Mouse (Mus musculus) kidney, postnatal 36 days (tissue): ENCODE results near the gene Ttc25.
A peak's percentile ranks its signal among the peaks of the same experiment; 100 is the strongest.
"Not testable (repeated sequence)": the region's sequence is repeated elsewhere in the genome, so short reads cannot be mapped to it uniquely, and the experiment has no call there.

Source experiments
- DNase-seq, 2 experiments: peaks; one replicate each; pipeline ENCODE4 v3.0.0; 2021 to 2022; ENCODE audit warnings: mixed read lengths in 2 of 2

Ttc25 gene

DNA sequence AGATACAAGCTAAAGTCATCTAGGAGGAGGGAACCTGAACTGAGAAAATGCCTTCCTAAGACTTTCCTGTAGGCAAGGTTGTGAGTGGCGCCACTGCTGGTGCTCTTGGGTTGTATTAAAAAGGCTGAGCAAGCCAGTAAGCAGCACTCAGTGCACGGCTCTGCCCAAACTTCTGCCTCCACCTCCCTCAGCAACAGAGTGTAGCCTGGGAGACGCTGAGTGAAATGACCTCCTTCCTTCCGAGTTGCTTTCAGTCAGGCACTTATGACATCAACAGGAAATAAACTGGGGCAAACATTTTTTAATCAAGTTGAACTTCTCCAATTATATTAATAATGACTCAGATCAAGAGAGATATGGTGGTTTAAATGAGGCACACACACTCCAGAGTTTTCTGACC lies 63.4 kb downstream of the Ttc25 start:
- DNase-seq: peak; percentile 32 to 38

DNA sequence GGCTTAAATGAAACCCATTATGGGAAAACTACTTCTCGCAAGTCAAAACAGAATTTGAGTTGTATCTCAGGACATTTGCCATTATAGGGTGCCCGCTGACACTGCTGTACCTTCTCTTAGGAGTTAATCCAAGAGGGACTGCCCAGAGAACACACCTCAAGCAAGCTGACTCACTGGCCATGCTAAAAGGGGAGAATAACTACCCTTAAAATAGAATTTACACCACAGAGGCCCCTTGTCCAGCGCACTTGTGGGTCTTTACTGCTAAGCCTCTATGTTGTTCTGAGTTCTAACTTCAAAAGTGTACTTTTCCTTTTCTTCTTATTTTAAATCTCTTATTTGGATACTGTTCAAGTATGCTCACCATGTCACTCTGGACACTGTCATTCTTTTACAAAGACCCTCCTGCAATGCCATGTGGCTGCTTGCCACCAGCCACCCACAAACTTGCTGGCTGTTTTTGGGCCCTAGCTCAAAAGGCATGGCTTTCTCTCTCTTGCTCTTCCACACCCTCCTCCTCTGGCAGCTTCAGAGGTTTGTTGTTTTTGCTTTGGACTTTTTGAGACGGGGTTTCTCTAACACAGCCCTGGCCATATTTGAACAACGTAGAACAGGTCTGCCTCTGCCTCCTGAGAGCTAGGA lies 64.1 kb downstream of the Ttc25 start:
- no peak for DNase-seq

DNA sequence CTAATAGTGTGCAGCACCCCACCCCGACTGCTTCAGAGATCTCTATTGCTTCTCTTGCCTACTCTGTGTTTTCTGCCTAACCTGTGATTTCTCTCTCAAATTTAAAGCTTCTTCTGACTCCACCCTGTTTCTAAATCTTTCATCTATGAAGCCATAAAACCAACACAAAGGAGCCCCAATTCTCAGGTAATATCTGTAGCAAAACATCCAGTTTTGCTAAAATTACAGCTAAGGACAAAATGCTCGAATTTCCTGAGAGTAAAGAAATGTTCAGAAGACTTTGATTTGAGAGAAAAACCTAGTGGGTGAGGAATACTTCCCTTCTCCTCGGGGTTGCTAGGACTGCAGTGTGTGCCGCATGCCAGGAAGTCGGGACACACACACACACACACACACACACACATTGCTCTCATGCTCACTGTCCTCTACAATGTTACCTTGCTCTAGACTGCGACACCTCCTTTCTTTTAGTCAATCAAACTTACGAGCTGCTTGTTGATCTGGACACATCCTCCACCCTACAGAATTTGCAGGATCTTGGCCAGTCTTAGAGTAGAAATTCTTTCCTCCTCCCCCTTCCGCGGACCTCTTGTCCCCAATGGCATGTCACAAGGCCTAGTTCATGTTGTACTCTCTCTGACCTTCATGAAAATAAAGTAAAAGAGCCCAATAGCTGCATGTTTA lies 64.7 kb downstream of the Ttc25 start:
- DNase-seq: peak; percentile 52 to 65

DNA sequence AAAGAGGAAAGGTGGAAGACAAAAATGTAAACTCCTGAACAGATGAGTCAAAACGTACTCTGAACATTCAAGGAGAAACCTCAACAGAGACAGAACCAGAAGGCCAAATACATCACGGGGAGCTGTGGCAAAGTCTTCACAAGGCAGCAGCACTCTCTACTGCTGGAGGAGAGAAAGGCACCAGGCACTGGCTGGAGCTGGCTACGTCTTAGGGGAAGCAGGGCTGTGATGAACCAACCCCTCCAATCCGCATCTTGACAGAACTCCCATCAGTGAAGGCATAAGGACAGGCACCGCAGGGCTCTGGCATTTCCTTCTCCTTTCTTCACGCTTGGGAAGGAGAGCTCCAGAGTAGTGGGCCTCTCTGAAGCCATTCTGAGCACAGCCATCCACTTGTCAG lies 66.2 kb downstream of the Ttc25 start:
- DNase-seq: no peak

DNA sequence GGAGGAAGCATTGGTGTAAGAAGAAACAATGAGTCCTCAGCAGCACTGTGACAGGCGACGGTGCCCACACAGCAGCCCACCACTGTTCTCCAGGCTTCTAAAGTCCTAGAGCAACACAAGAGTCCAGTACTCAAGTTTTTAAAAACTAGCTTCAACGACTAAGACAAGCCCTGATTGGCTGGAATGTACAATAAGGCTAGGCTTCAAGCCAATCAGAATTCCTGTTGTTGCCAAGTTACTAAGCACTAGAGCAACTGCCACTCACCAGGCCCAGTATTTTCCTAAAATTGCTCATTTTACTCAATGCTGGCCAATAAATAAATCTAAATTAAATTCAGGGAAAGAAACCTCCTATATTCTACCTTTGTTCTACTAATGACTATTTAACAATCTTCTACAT lies 67.8 kb downstream of the Ttc25 start:
- peak in 1 of 2 experiments; percentile 34 for DNase-seq

DNA sequence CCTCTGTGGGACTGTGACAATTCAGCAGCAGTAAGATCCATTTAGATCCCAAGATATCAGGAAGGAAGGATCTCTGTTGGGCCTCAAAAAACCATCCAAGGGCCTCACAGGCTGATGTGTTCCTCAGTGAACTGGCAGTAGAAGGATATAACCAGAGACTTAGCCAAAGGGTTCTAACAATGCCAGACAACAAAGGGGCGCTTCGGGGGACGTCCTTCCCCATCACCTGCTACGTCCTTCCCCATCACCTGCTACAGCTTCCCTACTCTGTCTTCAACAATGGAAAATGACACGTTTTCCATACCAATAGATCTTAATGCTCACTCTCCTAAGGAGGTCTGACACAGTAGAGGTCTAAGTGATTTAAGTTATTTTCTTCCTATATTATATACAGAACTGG lies 70.9 kb downstream of the Ttc25 start:
- no peak for DNase-seq

DNA sequence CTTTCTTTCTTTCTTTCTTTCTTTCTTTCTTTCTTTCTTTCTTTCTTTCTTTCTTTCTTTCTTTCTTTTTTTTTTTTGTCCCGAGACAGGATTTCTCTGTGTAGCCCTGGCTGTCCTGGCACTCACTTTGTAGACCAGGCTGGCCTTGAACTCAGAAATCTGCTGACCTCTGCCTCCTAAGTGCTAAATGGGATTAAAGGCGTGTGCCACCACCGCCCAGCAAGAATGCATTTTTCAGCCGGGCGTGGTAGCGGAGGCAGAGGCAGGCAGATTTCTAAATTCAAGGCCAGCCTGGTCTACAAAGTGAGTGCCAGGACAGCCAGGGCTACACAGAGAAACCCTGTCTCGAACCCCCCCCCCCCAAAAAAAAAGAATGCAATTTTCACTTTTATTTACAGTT lies 71.4 kb downstream of the Ttc25 start:
- DNase-seq: not testable (repeated sequence)

DNA sequence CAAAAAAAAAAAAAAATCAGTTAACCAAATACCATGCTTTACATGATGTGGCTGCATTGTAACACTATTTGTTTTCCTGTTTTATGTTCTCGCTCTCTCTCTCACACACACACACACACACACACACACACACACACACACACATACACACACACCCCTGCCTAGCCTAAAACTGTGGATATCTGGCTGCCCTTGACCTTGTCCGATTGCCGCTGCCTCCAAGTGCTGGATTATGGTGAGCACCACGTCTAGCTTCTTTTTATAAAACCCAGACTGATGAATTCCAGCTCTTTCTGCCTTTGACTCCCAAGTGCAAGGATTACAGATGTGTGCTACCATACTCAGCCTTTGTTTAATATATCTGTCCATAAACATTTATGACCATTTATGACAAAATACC lies 72.1 kb downstream of the Ttc25 start:
- DNase-seq: no peak

DNA sequence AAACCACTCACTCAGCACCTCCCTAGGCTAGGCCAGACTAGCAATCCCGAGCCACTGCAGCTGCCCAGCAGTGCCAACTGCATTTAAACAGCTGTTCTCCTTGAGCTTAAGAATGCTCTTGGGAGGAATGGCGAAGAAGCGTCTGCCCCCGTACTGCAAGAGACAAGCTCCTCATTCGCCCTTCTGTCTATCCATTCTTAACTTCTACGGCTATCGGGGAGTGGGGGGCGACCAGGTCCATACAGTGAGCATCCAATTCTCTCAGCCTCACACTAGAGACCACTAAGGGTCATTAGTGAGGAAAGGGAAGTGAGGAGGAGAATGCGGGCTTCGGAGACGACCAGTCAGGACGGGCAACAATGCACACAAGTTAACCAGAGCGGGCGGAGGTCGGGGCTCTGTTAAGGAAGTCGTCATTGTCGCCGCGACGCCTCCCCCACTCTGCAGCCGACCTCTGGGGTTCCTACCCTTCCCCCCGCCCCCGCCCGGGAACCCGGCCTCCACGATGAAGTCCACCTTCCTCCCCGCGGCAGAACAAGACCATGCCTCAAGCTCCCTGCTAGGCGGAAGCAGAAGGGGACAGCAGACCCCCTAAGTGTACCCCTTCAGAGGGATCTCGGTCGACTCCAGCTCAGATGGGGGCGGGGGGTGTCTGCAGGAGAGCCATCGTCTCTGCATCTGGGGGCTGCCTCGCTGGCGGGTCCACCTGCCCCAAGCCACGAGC lies 73.5 kb downstream of the Ttc25 start, which contains the start of gene Nkiras2:
Gene Nkiras2, plus strand, starts transcription at position 484 of the 724 bp plus-strand sequence.
- DNase-seq: peak; percentile 67 to 77

DNA sequence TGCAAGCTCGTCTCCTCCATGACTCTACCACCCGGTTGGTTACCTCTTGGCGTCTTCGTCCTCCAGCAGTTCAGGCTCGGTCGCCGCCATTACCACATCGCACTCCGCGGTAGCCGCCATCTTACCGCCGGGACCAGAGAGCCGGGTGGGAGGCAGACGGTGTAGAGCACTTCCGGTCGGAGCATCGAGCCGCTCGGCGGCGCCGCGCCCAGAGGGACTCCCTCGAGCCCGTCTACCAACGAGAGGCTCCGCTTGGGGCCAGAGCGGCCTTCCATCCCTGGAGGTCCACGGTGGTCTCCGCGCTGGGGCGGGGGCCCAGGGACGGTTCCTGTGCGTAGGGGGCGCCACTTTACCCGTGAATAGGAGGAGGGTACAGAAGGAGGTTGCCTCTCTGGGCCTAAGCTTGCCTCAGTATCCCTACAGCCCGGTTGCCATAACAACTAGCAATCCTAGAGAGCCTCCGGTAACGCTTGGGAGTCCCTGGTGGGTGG lies 74.1 kb downstream of the Ttc25 start:
- peak; percentile 95 for DNase-seq

DNA sequence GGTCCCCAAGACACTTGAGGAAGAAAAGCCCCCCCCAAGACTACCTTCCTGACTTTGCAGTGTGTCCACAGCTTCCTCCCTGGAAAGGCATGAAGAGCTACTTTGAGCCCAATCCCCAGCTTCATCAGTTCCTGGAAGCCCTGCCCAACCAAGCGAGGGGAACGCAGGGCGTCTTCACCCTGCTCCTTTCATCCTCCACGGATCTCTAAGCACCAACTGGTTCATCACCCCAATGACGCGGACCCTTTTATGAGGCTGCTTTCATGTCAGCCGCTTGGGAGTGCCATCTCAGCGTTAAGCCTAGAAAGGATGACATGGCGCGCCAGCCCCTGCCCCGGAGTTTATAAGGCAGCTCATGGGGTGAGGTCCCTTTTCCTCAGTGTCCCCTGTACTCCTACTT lies 74.6 kb downstream of the Ttc25 start, which contains the start of gene Dnajc7:
Gene Dnajc7, minus strand, starts transcription at position 187 of the 400 bp plus-strand sequence.
- DNase-seq: no peak
